Mouse (Mus musculus) gastrocnemius, adult 8-10 months (tissue): ENCODE measurements around the gene H6pd. TPM values are rescaled to one million over a fixed set of nuclear protein-coding genes. Genes with fewer than 3 reads are reported as not detected.

Source experiments
- DNase-seq, 2 experiments: peaks; one replicate each; pipeline ENCODE4 v3.0.0; 2022; ENCODE audit warnings: low spot score in 2 of 2
- total RNA-seq, 4 experiments: library from RNA; stranded (reverse); gene quantifications; 2 replicates each; pipeline ENCODE4 v1.2.4; 2022

The H6pd gene
- total RNA-seq, 4 experiments from 2014 or later, result 47.5 to 82.4 (median 65.4) TPM

- DNase-seq, result no peak
These were observed 8.8 kb downstream of the H6pd start for GRCm38 (mm10) chr4:149999931-150000555.

DNA sequence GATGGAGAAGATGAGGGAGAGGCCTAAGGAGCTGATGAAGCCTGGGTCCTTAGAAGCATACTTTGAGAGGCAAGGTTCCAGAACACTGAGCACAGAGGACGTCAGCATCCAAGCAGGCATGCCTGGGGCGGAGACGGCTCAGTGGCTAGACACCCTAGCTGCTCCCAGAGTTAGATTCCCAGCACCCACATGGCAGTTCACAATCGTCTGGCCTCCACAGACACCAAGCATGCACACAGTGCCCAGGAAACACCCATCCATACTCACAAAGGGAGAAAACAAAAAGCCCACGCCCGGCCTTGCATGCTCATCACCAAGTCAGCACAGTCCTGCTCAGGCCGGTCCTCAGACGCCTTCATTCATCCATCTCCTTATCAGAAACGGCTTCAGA, 9.3 kb downstream of the H6pd start:
- no peak for DNase-seq

DNA sequence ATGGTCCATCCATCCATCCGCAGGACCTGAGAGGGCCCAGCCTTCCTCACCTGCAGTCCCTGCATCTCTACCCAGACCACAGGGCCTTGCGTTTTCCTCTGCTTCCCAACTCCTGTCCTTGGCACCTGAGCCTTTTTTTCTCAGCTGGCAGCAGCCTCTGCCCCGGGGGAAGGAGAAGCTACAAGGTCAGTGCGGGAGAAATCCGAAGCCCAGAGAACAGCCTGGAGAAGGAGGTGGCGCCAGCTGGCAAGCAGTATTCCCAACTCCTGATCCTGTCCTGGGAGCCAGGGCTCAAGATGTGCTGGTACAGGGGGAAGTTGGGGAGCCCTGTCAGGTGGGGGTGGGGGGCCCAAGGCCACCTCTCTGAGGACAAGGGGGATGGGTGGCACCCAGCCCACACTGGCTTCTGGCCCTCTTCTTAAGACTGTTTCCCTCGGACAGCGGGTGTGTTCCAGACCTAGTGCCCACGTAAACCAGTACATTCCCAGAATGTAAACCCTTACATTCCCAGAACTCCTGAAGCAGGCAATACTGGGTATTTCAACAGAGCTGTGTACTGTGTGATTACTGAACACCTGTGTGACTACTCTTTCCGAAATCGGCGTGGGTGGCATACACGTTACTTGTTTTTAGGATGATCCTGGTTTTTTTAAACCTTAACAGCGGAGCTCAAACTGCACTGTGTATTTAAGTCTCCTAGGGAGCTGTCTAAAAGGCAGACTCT, 9.9 kb downstream of the H6pd start:
- DNase-seq, result peak; percentile 87 to 93

- peak in 1 of 2 experiments; percentile 69 for DNase-seq
These were observed 10.8 kb downstream of the H6pd start for GRCm38 (mm10) chr4:149997999-149998398.

- DNase-seq, result no peak
These were observed 12.4 kb downstream of the H6pd start for GRCm38 (mm10) chr4:149996440-149996839.

GRCm38 (mm10) chr4:149995911-149996310, 12.9 kb downstream of the H6pd start:
- DNase-seq, result no peak

DNA sequence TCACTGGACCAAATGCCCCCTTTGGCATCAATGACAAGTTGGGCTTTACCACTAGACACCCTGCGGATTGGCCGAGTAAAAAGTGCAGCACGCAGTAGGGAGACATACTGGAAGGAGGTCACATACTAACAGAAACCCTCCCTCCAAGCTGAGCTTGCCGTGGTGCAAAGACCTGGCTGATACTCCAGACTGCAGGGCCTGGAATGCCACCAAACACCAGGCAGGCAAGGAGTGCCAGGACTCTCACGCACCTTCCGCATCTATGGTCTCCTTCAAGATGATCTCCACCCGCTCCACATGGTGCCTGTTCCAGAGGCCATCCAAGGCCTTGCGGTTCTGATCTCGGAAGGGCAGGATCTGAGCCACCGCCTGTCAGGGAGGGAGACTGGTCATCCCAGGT, 14.6 kb downstream of the H6pd start:
- DNase-seq, result no peak

GRCm38 (mm10) chr4:149992670-149993032, 16.2 kb downstream of the H6pd start:
- DNase-seq, result no peak

DNA sequence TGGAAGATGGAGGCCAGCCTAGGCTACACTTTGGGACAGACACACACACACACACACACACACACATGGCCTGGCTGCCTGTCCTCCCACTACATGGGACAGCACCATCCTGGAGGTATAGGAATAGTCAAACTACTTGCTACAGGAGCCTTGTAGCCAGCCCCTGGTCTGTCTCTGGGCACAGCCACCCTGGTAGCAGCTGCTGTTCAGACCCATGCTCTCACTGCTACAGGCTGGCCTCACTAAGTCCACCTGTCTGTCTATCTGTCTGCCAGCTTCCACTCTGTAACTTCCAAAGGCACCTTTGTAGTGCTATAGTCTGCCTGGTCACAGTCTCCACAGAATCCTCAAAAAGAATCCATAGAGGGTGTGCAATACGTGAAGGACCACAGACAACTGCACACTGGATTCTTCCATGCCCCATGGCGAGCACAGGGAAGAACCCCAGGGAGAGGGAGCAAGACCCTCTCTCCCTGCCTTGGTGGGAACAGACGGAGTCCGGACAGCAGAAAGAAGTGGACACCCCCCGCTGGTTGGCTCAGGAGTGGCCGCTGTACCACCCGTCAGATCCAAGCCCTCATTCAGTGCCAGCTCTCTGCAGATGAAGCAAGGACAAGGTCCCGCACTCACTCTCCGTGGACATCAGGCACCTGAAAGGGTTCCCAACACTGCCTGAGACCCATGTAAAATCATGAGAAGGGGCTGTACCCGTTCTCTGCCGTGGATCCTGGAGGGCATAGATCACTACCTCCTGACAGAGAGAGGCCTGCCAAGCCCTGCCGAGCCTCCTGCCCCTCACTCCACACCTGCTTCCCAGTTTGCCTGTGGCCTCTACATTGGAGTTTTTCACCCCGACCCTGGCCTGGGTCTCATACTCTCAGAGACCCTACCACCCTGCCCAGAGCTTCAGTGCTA, 16.8 kb downstream of the H6pd start:
- no peak for DNase-seq

DNA sequence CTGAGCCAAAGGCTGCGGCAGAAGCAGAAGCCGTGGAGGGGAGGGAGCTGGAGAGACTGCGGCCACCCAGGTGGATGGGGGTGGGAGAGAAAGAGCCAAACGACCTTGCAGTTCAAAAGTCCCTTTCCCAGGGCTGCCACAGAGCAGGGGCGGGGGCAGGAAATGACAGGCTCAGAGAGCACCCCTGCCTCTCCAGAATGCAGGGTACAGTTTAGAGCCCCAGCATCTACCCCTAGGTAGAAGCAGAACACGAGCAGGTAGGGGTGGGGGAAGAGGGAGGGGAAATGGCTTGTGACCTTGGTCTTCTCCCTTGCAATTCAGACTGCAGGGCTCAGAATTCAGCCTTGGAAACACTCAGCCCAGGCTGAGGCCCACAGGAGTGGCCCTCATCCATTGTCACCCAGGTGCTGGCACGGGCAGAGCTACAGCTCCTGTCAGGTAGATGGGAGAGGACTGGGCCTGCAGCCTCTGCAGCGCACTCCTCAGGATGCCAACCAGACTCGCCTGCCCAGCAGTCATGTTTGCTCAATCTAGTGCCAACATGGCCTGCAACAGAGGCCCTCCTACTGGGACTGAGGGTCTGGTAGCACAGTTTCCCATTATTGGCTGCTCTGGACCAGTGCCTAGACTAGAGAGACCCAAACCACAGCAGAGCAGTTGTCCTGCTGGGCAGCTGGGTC, 17.7 kb downstream of the H6pd start:
- no peak for DNase-seq

DNA sequence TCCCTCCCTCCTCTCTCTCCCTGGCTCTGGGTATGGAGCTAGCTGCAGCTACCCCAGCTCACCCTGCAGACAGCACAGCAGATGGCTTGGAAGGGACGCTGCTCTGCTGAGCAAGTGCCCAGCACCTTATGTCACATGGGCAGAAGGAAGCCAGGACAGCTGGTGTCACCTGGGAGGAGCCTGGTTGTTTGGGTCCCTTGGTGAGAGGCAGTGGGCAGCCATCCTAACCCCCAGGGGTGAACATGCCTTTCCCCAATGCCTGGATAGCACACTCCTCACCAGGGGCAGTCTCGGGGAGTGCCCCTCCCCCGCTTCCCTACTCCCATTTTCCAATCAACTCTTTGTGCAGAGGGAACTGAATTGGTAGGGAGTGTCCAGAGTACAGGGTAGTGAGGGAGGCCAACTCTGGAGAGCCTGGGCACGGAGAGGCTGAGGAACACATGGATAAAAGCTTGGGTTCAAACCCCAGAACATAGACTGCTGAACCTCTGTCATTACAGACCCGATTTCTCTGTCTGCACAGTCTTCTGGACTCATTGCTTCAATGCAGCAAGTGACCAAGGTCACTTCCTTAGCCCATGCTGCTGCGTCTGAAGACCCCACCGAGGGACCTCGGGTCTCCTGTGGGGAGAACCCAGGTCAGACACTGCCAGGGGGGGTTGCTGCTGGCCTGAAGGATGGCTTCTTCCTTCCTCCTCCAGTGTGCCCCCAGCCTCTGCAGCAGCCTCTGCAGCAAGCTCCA, 18.4 kb downstream of the H6pd start:
- DNase-seq, result peak; percentile 66 to 82

GRCm38 (mm10) chr4:149988931-149989556, 19.8 kb downstream of the H6pd start:
- DNase-seq, result peak; percentile 77 to 89

- no peak for DNase-seq
These were observed 20.5 kb downstream of the H6pd start for GRCm38 (mm10) chr4:149988301-149988700.

DNA sequence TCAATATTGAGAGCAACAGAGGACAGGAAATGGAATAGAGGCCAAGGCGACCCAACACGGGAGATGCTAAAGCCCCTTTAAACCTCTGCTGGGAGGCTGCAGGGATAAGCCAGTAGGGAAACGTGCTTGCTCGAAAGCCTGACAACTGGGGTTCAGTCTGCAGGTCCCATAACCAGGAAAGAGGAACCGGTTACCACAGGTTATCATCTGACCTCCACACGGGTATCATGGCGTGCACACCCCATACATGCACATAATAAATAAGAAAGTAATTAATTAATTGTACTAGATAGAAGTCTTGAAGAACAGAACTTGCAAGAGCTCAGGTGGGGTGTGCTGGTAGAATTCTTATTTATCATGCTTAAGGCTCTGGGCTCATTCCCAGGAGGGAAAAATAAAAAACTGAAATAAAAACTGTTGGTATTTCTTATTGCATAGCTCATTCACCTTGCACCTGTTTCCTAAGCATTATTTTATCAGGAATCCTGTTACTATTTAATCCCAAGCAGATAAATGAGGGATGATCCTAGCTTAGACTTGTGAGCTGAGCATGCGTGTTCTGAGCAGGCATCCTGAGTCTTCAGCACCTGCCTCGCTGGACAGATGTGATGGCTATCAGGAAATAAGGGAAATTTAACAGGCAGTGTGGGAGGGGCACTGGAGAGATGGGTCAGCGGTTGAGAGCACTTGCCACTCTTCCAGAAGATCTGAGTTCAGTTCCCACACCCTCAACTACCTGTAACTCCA, 22.0 kb downstream of the H6pd start:
- no peak for DNase-seq

- DNase-seq, result no peak
These were observed 24.7 kb downstream of the H6pd start for GRCm38 (mm10) chr4:149983921-149984645.

- DNase-seq, result no peak
These were observed 26.7 kb downstream of the H6pd start for GRCm38 (mm10) chr4:149982154-149982553.

- DNase-seq, result peak in 1 of 2 experiments; percentile 70
These were observed 29.0 kb downstream of the H6pd start for GRCm38 (mm10) chr4:149979819-149980308.

DNA sequence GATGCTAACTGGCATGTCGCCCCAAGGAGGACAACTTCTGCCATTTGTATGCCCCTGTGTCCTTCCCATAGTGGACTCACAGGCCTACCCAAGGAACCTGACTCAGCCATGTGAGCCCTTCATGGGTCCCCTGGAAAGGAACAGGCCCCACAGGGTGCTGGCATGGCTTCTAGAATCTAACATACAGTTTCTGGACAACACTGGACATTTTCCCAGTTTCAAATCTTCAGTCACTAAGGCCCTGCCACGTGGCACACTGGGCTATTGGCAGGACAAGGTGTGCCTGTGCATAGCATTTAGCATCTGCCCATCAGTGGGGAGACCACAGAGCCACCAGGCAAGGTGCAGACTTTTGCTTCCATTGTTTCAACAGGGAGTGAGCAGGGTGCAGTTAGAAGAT, 30.0 kb downstream of the H6pd start:
- no peak for DNase-seq
